Mouse (Mus musculus) hindbrain, postnatal 0 days (tissue): ENCODE results near the gene Ccdc121. TPM values are rescaled to one million over a fixed set of nuclear protein-coding genes. Genes with fewer than 3 reads are reported as not detected.
"Not testable (repeated sequence)": the region's sequence is repeated elsewhere in the genome, so short reads cannot be mapped to it uniquely, and the experiment has no call there.

ENCODE experiments used
- ATAC-seq: fragments of 200-750 bp; cut with Nextera tagmentation; 2 replicates; pipeline ENCODE4 v1.8.0; 2017; ENCODE audit warnings: mild to moderate bottlenecking, moderate TSS enrichment, moderate library complexity
- DNase-seq: peaks from one replicate; pipeline ENCODE4 v3.0.0-alpha.2; 2015; ENCODE audit warnings: low spot score
- H3K27ac ChIP-seq: fragments of 300-500 bp; sonication (generic); 2 replicates; pipeline ENCODE4 v1.5.1; 2014; ENCODE audit warnings: mild to moderate bottlenecking
- H3K27me3 ChIP-seq: fragments of 300-500 bp; sonication (generic); 2 replicates; pipeline ENCODE4 v1.6.1; 2014; ENCODE audit warnings: low read length, mixed read lengths; ENCODE audit not compliant: insufficient read depth
- H3K36me3 ChIP-seq: fragments of 300-500 bp; sonication (generic); 2 replicates; pipeline ENCODE4 v1.6.1; 2014; ENCODE audit warnings: low read length, mixed read lengths; ENCODE audit not compliant: insufficient read depth
- H3K4me1 ChIP-seq: fragments of 300-500 bp; sonication (generic); 2 replicates; pipeline ENCODE4 v1.6.1; 2014; ENCODE audit warnings: antibody characterized with exemption, low read length, mixed read lengths; ENCODE audit not compliant: insufficient read depth
- H3K4me2 ChIP-seq: fragments of 300-500 bp; sonication (generic); 2 replicates; pipeline ENCODE4 v1.6.1; 2014; ENCODE audit warnings: low read depth, mild to moderate bottlenecking, low read length, moderate library complexity, mixed read lengths
- H3K4me3 ChIP-seq: fragments of 300-500 bp; sonication (generic); 2 replicates; pipeline ENCODE4 v1.5.1; 2014; ENCODE audit warnings: low read length
- H3K9ac ChIP-seq: fragments of 300-500 bp; sonication (generic); replicated peaks from 2 replicates; pipeline ENCODE4 v1.6.1; 2014; ENCODE audit warnings: mild to moderate bottlenecking, low read length, moderate library complexity, mixed read lengths
- H3K9me3 ChIP-seq: fragments of 300-500 bp; sonication (generic); 2 replicates; pipeline ENCODE4 v1.6.1; 2016; ENCODE audit warnings: low read length, mixed read lengths
- CTCF ChIP-seq: IDR thresholded peaks from 2 replicates; pipeline ENCODE4 v1.5.1; 2016; ENCODE audit warnings: antibody characterized with exemption, control low read depth, low read depth
- WGBS: fragments of 180-500 bp; shearing (Covaris S2); extraction: QIAGEN DNeasy Blood & Tissue Kit; methylation state at CpG from one replicate; pipeline ENCODE4 v1.1.7; 2014; 5-methylcytosine and 5-hydroxymethylcytosine counted together
- polyA plus RNA-seq: library from polyadenylated mRNA; unstranded; fragments of >200 nt; fragmentation: Nextera tagmentation; extraction: Ambion mirVana; gene quantifications from 2 replicates; pipeline ENCODE4 v1.2.1, GENCODE M21; 2015
- total RNA-seq: library from RNA; depleted of rRNA; stranded (reverse); fragments of >200 nt; gene quantifications from 2 replicates; pipeline ENCODE4 v1.2.3, GENCODE M21; 2014

Gene Ccdc121
- total and polyA plus RNA-seq, 2 experiments from 2014 or later, result 0.16 to 0.25 TPM

GRCm38 (mm10) chr1:181529368-181529767 lies 18.1 kb upstream of the Ccdc121 start:
- WGBS, result 27% methylated on average over 4 of the region's 4 CpGs
- peak; percentile 78 for DNase-seq

DNA sequence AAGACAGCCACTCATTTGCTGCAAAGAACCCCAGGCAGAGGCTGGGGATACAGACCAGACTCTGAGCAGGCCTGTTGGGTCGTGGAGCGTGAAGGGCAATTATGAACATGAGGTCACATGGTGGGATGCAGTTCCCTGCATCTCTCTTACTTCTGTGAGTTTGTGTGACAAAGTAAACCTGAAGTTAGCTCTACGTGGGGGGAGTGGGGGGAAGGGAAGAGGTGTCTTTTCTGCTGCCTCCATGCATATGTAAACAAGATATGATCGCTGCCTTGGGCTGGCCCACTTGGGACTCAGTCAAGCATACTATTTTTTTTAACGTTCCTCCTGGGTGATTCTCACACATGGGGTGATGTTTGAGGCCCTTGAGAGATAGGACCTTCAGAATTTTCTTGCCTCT lies 14.7 kb upstream of the Ccdc121 start:
- TF ChIP-seq CTCF, result no peak
- no peaks in the 10 kb centered on the region for H3K9me3 ChIP-seq
- no peaks in the 10 kb centered on the region for H3K36me3 ChIP-seq
- 41% methylated on average over 5 of the region's 5 CpGs for WGBS
- no peaks in the 10 kb centered on the region for H3K27me3 ChIP-seq
- DNase-seq, result no peak
- H3K4me1 ChIP-seq, result no peaks in the 10 kb centered on the region
- H3K4me2 ChIP-seq, result no peak overlapping the region
- no peak for ATAC-seq
- H3K27ac ChIP-seq, result no peak overlapping the region
- H3K4me3 ChIP-seq, result no peak overlapping the region
- H3K9ac ChIP-seq, result no peak overlapping the region

More at GRCm38 (mm10) chr1:181529368-181529767, 18.1 kb upstream of the Ccdc121 start:
- no peak overlapping the region for H3K9ac ChIP-seq
- ATAC-seq, result peak; percentile 51; the same call in 1 of the 2 replicates
- H3K4me3 ChIP-seq, result no peak overlapping the region
- no peaks in the 10 kb centered on the region for H3K27me3 ChIP-seq
- no peak for TF ChIP-seq CTCF
- no peaks in the 10 kb centered on the region for H3K4me1 ChIP-seq
- no peaks in the 10 kb centered on the region for H3K9me3 ChIP-seq
- no peaks in the 10 kb centered on the region for H3K36me3 ChIP-seq
- H3K4me2 ChIP-seq, result no peak overlapping the region
- H3K27ac ChIP-seq, result no peak overlapping the region

GRCm38 (mm10) chr1:181523831-181524230 lies 12.6 kb upstream of the Ccdc121 start:
- H3K27ac ChIP-seq, result no peak overlapping the region
- H3K9ac ChIP-seq, result no peak overlapping the region
- H3K9me3 ChIP-seq, result no peaks in the 10 kb centered on the region
- ATAC-seq (0 out of 2 replicates have a peak, but pooled peaks have one; percentile 49), DNase-seq (peak; percentile 56)
- no peaks in the 10 kb centered on the region for H3K27me3 ChIP-seq
- H3K4me2 ChIP-seq, result no peak overlapping the region
- no peaks in the 10 kb centered on the region for H3K4me1 ChIP-seq
- no peak for TF ChIP-seq CTCF
- H3K36me3 ChIP-seq, result no peaks in the 10 kb centered on the region
- WGBS, result 40% methylated on average over 5 of the region's 5 CpGs
- no peak overlapping the region for H3K4me3 ChIP-seq

GRCm38 (mm10) chr1:181521401-181522091 lies 10.3 kb upstream of the Ccdc121 start:
- Histone ChIP-seq H3K27ac (no peak overlapping the region), H3K27me3 (no peaks in the 10 kb centered on the region), H3K9me3 (no peaks in the 10 kb centered on the region), H3K4me1 (no peaks in the 10 kb centered on the region), H3K36me3 (no peaks in the 10 kb centered on the region), H3K4me2 (no peak overlapping the region), H3K4me3 (no peak overlapping the region), H3K9ac (no peak overlapping the region)
- DNase-seq, result no peak
- ATAC-seq, result no peak
- WGBS, result 60% methylated on average over 11 of the region's 11 CpGs
- TF ChIP-seq CTCF, result no peak

DNA sequence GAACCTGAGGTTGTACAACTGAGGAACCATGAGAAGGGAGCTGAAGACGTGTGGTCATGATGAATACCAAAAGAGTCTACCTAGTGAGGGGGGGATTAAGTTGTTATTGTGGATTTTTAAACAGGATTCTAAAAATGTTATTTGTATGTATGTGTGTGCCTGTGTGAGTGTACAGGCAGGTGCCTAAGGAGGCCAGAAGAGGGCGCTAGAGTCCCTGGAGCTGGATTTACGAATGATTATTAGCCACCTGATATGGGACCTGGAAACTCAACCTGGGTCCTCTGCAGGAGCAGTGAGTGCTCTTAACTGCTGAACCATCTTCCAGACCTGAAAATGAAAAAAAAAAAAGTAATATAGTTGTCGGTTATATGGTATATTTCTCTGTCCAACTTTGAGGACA lies 7.9 kb upstream of the Ccdc121 start:
- DNase-seq (no peak), ATAC-seq (no peak)
- Histone ChIP-seq H3K27me3 (no peaks in the 10 kb centered on the region), H3K9me3 (no peaks in the 10 kb centered on the region), H3K4me3 (no peak overlapping the region), H3K27ac (no peak overlapping the region), H3K4me2 (no peak overlapping the region), H3K4me1 (no peaks in the 10 kb centered on the region), H3K9ac (no peak overlapping the region), H3K36me3 (no peaks in the 10 kb centered on the region)
- 85% methylated on average over 4 of the region's 4 CpGs for WGBS
- TF ChIP-seq CTCF, result peak; percentile 37

DNA sequence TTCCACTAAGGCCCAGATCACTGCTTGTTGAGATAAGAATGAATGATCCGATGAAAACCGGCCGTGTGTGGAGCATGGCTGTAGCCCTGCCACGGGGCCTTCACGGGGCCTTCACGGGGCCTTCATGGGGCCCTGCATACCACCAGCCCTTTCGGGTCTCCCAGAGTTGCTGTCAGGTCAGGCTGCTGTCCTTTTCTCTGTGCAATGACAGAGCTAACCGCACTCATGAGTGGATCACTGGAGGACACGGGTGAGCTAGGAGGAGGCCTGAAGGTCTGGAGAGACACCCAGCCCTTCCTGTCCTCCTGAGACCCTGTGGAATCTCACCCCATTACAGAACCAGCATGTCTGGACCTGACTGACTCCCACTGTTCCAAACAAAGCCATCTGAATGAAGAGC lies 6.8 kb upstream of the Ccdc121 start:
- no peak overlapping the region for H3K9ac ChIP-seq
- no peaks in the 10 kb centered on the region for H3K9me3 ChIP-seq
- H3K27me3 ChIP-seq, result no peaks in the 10 kb centered on the region
- DNase-seq, result no peak
- no peak for ATAC-seq
- H3K4me1 ChIP-seq, result no peaks in the 10 kb centered on the region
- TF ChIP-seq CTCF, result no peak
- H3K4me3 ChIP-seq, result no peak overlapping the region
- no peak overlapping the region for H3K4me2 ChIP-seq
- H3K36me3 ChIP-seq, result no peaks in the 10 kb centered on the region
- 94% methylated on average over 9 of the region's 9 CpGs for WGBS
- no peak overlapping the region for H3K27ac ChIP-seq

DNA sequence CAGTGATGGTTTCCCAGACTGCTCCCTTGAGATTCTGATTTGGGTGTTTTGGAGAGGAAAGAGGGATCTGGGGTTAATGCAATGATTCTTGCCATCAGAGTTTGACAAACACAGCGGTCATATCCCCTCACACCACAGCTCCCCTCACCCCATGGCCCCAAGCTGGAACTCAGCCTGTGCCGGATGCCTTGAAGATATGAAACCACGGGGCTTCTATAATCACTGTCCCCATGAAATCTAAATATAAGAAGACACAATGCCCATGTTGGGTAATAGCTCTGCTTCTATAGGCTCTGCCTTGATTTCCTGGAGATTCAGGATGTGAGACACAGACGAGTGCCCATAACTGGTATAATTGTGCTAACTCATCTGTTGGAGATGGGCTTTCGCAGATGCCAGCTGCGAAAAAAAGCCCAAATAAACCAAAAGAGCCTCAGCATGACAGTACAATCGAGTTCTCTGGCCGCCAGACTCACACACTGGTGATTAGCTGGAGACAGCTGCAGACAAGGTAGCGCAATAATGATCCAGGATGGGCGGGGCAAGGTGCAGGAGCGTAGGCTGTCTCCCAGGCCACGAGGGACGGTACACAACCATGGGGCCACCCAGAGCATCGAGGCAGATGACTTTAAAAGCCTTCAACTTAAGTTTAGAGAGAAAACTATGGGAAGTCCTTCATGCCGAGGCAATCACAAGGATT lies 1.3 kb upstream of the Ccdc121 start:
- no peak for TF ChIP-seq CTCF
- no peaks in the 10 kb centered on the region for H3K9me3 ChIP-seq
- H3K9ac ChIP-seq, result no peak overlapping the region
- H3K36me3 ChIP-seq, result no peaks in the 10 kb centered on the region
- no peaks in the 10 kb centered on the region for H3K27me3 ChIP-seq
- no peak for DNase-seq
- H3K4me1 ChIP-seq, result no peaks in the 10 kb centered on the region
- no peak overlapping the region for H3K4me3 ChIP-seq
- H3K4me2 ChIP-seq, result no peak overlapping the region
- H3K27ac ChIP-seq, result no peak overlapping the region
- 84% methylated on average over 15 of the region's 15 CpGs for WGBS
- ATAC-seq, result no peak

DNA sequence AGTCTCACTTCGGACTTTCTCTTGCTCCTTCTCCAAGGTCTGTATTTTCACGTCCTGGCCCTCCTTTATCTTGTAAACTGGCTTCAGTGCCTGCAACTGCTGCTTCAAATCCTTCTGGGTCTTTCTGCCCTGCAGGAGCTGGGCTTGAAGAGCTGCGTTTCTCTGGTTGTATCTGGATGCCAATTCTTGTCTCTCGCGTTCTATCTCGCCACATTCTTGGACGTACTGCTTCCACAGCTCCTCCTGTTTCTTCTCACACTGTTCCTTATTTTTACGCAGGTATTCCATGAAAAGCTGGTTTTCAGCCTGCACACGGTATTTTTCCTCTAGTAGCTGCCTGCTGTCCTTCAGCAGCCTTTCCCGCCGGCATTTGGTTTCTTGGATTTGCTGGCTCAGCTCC lies 396 bp downstream of the Ccdc121 start:
- not testable (repeated sequence) for H3K4me3 ChIP-seq, H3K9ac ChIP-seq, H3K27ac ChIP-seq, H3K9me3 ChIP-seq, DNase-seq, H3K4me1 ChIP-seq, H3K4me2 ChIP-seq, H3K27me3 ChIP-seq, H3K36me3 ChIP-seq, ATAC-seq
- WGBS, result 68% methylated on average over 11 of the region's 11 CpGs
